7 mouse cellular contexts compared by ENCODE assay signal in genomic region chr11:88863904-88864457, GRCm38 (mm10). TPM values are rescaled to one million over a fixed set of nuclear protein-coding genes. Genes with fewer than 3 reads are reported as not detected.
DNase-seq lines count a peak whose midpoint lies in the region; ATAC-seq and TF ChIP-seq lines count a peak whose summit lies in the region.

No protein-coding gene starts in this region.

- H3K9me3 ChIP-seq in ES-Bruce4 (replicated peaks; ENCODE audit: control insufficient read depth, insufficient read depth, low read length, poor library complexity, severe bottlenecking), result no peaks in the 10 kb centered on the region
- no peaks in the 10 kb centered on the region for H3K9me3 ChIP-seq in heart, embryonic 11.5 days (replicated peaks; ENCODE audit: control insufficient read depth, low read length)
- H3K9me3 ChIP-seq in kidney, embryonic 16.5 days (ENCODE audit: low read length), result no peaks in the 10 kb centered on the region

- H3K4me3 ChIP-seq in ES-Bruce4 (ENCODE audit: low read depth, low read length), result peak overlapping the region; percentile 92
- peak overlapping the region; percentile 72 for H3K4me3 ChIP-seq in heart, embryonic 11.5 days (ENCODE audit: low read depth, low read length)
- H3K4me3 ChIP-seq in kidney, embryonic 16.5 days (ENCODE audit: low read length), result peak overlapping the region; percentile 81
- H3K4me3 ChIP-seq in small intestine, adult 2 months (ENCODE audit: low read depth, low read length), result peak overlapping the region; percentile 71

- TF ChIP-seq EP300 in ES-Bruce4 (IDR thresholded peaks at IDR 0.05; ENCODE audit: insufficient read depth, low read depth, low read length), result no peak

- no peak for TF ChIP-seq CTCF in ES-Bruce4 (IDR thresholded peaks at IDR 0.05; ENCODE audit: low read depth, low read length)
- no peak for TF ChIP-seq CTCF in small intestine, adult 2 months (IDR thresholded peaks at IDR 0.05; ENCODE audit: extremely low read depth, insufficient read length, insufficient replicate concordance, low read depth, low read length)

- TF ChIP-seq POLR2A in ES-Bruce4 (IDR thresholded peaks at IDR 0.05; ENCODE audit: insufficient read depth, low read length), result no peak
- TF ChIP-seq POLR2A in small intestine, adult 2 months (IDR thresholded peaks at IDR 0.05; ENCODE audit: low read depth, low read length), result no peak

- peak; percentile 43 for ATAC-seq in heart, embryonic 11.5 days (replicated peaks; ENCODE audit: insufficient number of reproducible peaks, low FRiP score, low TSS enrichment)
- ATAC-seq in kidney, embryonic 16.5 days (ENCODE audit: low FRiP score, low TSS enrichment), result peak; percentile 54

- WGBS in heart, embryonic 11.5 days (ENCODE audit: insufficient replicate concordance), result under 1% methylated on average over 47 of the region's 49 CpGs
- WGBS in kidney, embryonic 16.5 days, result under 1% methylated on average over 49 of the region's 49 CpGs
- WGBS in small intestine, adult 2 months, result under 1% methylated on average over 48 of the region's 49 CpGs

- no peak overlapping the region for H3K27ac ChIP-seq in ES-Bruce4 (ENCODE audit: insufficient read depth, low read length)
- peak overlapping the region; percentile 90 for H3K27ac ChIP-seq in heart, embryonic 11.5 days (ENCODE audit: low read depth, low read length)
- H3K27ac ChIP-seq in kidney, embryonic 16.5 days (ENCODE audit: low read length), result peak overlapping the region; percentile 29; the same call in 1 of the 2 replicates
- peak overlapping the region; percentile 89 for H3K27ac ChIP-seq in small intestine, adult 2 months (ENCODE audit: insufficient read depth, low read depth, low read length)

- H3K36me3 ChIP-seq in ES-Bruce4 (ENCODE audit: control insufficient read depth, insufficient read depth, low read length, poor library complexity, severe bottlenecking), result no peaks in the 10 kb centered on the region
- H3K36me3 ChIP-seq in heart, embryonic 11.5 days (ENCODE audit: control insufficient read depth, insufficient read depth, low read length), result no peaks in the 10 kb centered on the region
- H3K36me3 ChIP-seq in kidney, embryonic 16.5 days (ENCODE audit: insufficient read depth, low read length), result no peaks in the 10 kb centered on the region
- no peaks in the 10 kb centered on the region for H3K36me3 ChIP-seq in small intestine, adult 2 months (ENCODE audit: control insufficient read depth, insufficient read depth, low read length)

- peak; percentile 16 to 32 for DNase-seq in B cell, adult 2 months
- peak; percentile 64 for DNase-seq in embryo, embryonic 10.5 days (ENCODE audit: low spot score)
- DNase-seq in lung, postnatal 10 days, result peak; percentile 63

- H3K9ac ChIP-seq in ES-Bruce4 (ENCODE audit: low read depth, poor library complexity, severe bottlenecking), result peak overlapping the region; percentile 77
- peak overlapping the region; percentile 93 for H3K9ac ChIP-seq in heart, embryonic 11.5 days (ENCODE audit: low read depth, low read length)
- peak overlapping the region; percentile 82 for H3K9ac ChIP-seq in kidney, embryonic 16.5 days (replicated peaks; ENCODE audit: low read length)

- peaks cover 9% of the 10 kb centered on the region for H3K4me1 ChIP-seq in ES-Bruce4 (ENCODE audit: control insufficient read depth, insufficient read depth, low read length)
- H3K4me1 ChIP-seq in heart, embryonic 11.5 days (ENCODE audit: control insufficient read depth, insufficient read depth, low read length), result peaks cover 19% of the 10 kb centered on the region
- peaks cover 21% of the 10 kb centered on the region for H3K4me1 ChIP-seq in kidney, embryonic 16.5 days (ENCODE audit: insufficient read depth, low read length)
- peaks cover 6% of the 10 kb centered on the region; the same call in 1 of the 2 replicates for H3K4me1 ChIP-seq in small intestine, adult 2 months (ENCODE audit: control insufficient read depth, insufficient read depth, insufficient read length, low read length)

- peak overlapping the region; percentile 98 for H3K4me2 ChIP-seq in heart, embryonic 11.5 days
- peak overlapping the region; percentile 97 for H3K4me2 ChIP-seq in kidney, embryonic 16.5 days (replicated peaks; ENCODE audit: low read depth, low read length)

- H3K27me3 ChIP-seq in ES-Bruce4 (ENCODE audit: control insufficient read depth, insufficient read depth, low read length, poor library complexity, severe bottlenecking), result no peaks in the 10 kb centered on the region
- H3K27me3 ChIP-seq in heart, embryonic 11.5 days (ENCODE audit: control insufficient read depth, insufficient read depth, low read length), result no peaks in the 10 kb centered on the region
- no peaks in the 10 kb centered on the region for H3K27me3 ChIP-seq in kidney, embryonic 16.5 days (ENCODE audit: insufficient read depth, low read length)
- H3K27me3 ChIP-seq in small intestine, adult 2 months (ENCODE audit: control insufficient read depth, insufficient read depth, low read length), result no peaks in the 10 kb centered on the region

RNA-seq across cellular contexts. Expression of gene Akap1, which starts 0.4 kb away (rescaled TPM):
- polyA plus RNA-seq in ES-Bruce4 (2011; ENCODE audit: insufficient read depth, insufficient read length, low read depth, missing spikeins), result 48.2 and 51.4 TPM in 2 replicates
- 24.4 and 24.7 TPM in 2 replicates for polyA plus RNA-seq in heart, embryonic 11.5 days (2014; fragmentation: Nextera tagmentation; extraction: Ambion mirVana)
- 23.7 and 24.3 TPM in 2 replicates for polyA plus RNA-seq in kidney, embryonic 16.5 days (2015; fragmentation: Nextera tagmentation; extraction: Ambion mirVana)
- 17.2 and 23.9 TPM in 2 replicates for polyA plus RNA-seq in small intestine, adult 2 months (2012; rRNA removed)
